Mouse (Mus musculus) large intestine, adult 2 months (tissue): ENCODE measurements around the gene Mybpc3. TPM values are rescaled to one million over a fixed set of nuclear protein-coding genes. Genes with fewer than 3 reads are reported as not detected.

Experiments
- DNase-seq: peaks from one replicate; pipeline ENCODE4 v3.0.0-alpha.2; 2012; ENCODE audit warnings: low read depth, low spot score
- WGBS: fragments of 180-500 bp; shearing (Covaris S2); methylation state at CpG from one replicate; pipeline ENCODE4 v1.1.7; 2018; 5-methylcytosine and 5-hydroxymethylcytosine counted together
- polyA plus RNA-seq: library from polyadenylated mRNA; depleted of rRNA; stranded (reverse); fragments of >200 nt; gene quantifications from 2 replicates; pipeline ENCODE4 v1.2.3, GENCODE M21; 2012

Mybpc3 gene
- polyA plus RNA-seq, 1 experiment: 0.11 TPM

- 74% methylated on average over 1 of the region's 1 CpGs for WGBS
- DNase-seq: no peak
Observed at GRCm38 (mm10) chr2:91118647-91119046, 703 bp downstream of the Mybpc3 start.

GRCm38 (mm10) chr2:91119061-91119460, 1.1 kb downstream of the Mybpc3 start:
- DNase-seq: no peak
- 90% methylated on average over 19 of the region's 19 CpGs for WGBS

GRCm38 (mm10) chr2:91119551-91119950, 1.6 kb downstream of the Mybpc3 start:
- 82% methylated on average over 6 of the region's 6 CpGs for WGBS
- no peak for DNase-seq

- DNase-seq: no peak
- WGBS: 56% methylated on average over 6 of the region's 6 CpGs
Observed at GRCm38 (mm10) chr2:91120261-91120671, 2.3 kb downstream of the Mybpc3 start.

- WGBS: 84% methylated on average over 6 of the region's 6 CpGs
Observed at GRCm38 (mm10) chr2:91121011-91121410, 3.1 kb downstream of the Mybpc3 start.

GRCm38 (mm10) chr2:91121497-91121896, 3.6 kb downstream of the Mybpc3 start:
- WGBS: 63% methylated on average over 7 of the region's 8 CpGs
- DNase-seq: no peak

More at GRCm38 (mm10) chr2:91121011-91121410, 3.1 kb downstream of the Mybpc3 start:
- no peak for DNase-seq

GRCm38 (mm10) chr2:91123521-91123920, 5.6 kb downstream of the Mybpc3 start:
- no peak for DNase-seq
- WGBS: 70% methylated on average over 6 of the region's 6 CpGs

GRCm38 (mm10) chr2:91125101-91125500, 7.2 kb downstream of the Mybpc3 start:
- 82% methylated on average over 10 of the region's 10 CpGs for WGBS
- no peak for DNase-seq

- 75% methylated on average over 5 of the region's 5 CpGs for WGBS
- DNase-seq: no peak
Observed at GRCm38 (mm10) chr2:91128761-91129160, 10.8 kb downstream of the Mybpc3 start.

GRCm38 (mm10) chr2:91130126-91130525, 12.2 kb downstream of the Mybpc3 start:
- DNase-seq: no peak
- WGBS: 75% methylated on average over 6 of the region's 6 CpGs

- 84% methylated on average over 15 of the region's 15 CpGs for WGBS
- no peak for DNase-seq
Observed at GRCm38 (mm10) chr2:91131251-91131650, 13.3 kb downstream of the Mybpc3 start.

GRCm38 (mm10) chr2:91132035-91132434, 14.1 kb downstream of the Mybpc3 start:
- WGBS: 67% methylated on average over 3 of the region's 3 CpGs

GRCm38 (mm10) chr2:91136513-91137412, 18.8 kb downstream of the Mybpc3 start:
- no peak for DNase-seq
- 73% methylated on average over 11 of the region's 11 CpGs for WGBS

More at GRCm38 (mm10) chr2:91132035-91132434, 14.1 kb downstream of the Mybpc3 start:
- DNase-seq: no peak

- DNase-seq: no peak
- WGBS: 75% methylated on average over 6 of the region's 6 CpGs
Observed at GRCm38 (mm10) chr2:91137481-91137880, 19.5 kb downstream of the Mybpc3 start.

GRCm38 (mm10) chr2:91139311-91139710, 21.4 kb downstream of the Mybpc3 start:
- DNase-seq: no peak
- WGBS: 70% methylated on average over 5 of the region's 5 CpGs

- WGBS: 85% methylated on average over 8 of the region's 8 CpGs
Observed at GRCm38 (mm10) chr2:91139764-91140163, 21.8 kb downstream of the Mybpc3 start.

GRCm38 (mm10) chr2:91142920-91143319, 25.0 kb downstream of the Mybpc3 start:
- DNase-seq: no peak
- WGBS: 84% methylated on average over 6 of the region's 6 CpGs

More at GRCm38 (mm10) chr2:91139764-91140163, 21.8 kb downstream of the Mybpc3 start:
- DNase-seq: no peak

GRCm38 (mm10) chr2:91143401-91143800, 25.5 kb downstream of the Mybpc3 start:
- 99% methylated on average over 11 of the region's 11 CpGs for WGBS
- no peak for DNase-seq

GRCm38 (mm10) chr2:91148101-91148500, 30.2 kb downstream of the Mybpc3 start:
- DNase-seq: no peak

- no peak for DNase-seq
- 85% methylated on average over 1 of the region's 1 CpGs for WGBS
Observed at GRCm38 (mm10) chr2:91151331-91151730, 33.4 kb downstream of the Mybpc3 start.

- DNase-seq: no peak
- WGBS: 48% methylated on average over 3 of the region's 3 CpGs
Observed at GRCm38 (mm10) chr2:91152885-91153377, 35.0 kb downstream of the Mybpc3 start.
